Mouse (Mus musculus) forebrain, embryonic 15.5 days (tissue): ENCODE results near the gene Gm20696. TPM values are rescaled to one million over a fixed set of nuclear protein-coding genes. Genes with fewer than 3 reads are reported as not detected.

ENCODE experiments used
- ATAC-seq: fragments of 200-750 bp; cut with Nextera tagmentation; replicated peaks from 2 replicates; pipeline ENCODE4 v1.8.0; 2017; ENCODE audit warnings: mild to moderate bottlenecking, moderate TSS enrichment, moderate library complexity
- H3K27ac ChIP-seq: fragments of 300-500 bp; sonication (generic); replicated peaks from 2 replicates; pipeline ENCODE4 v1.5.1; 2015; ENCODE audit warnings: mild to moderate bottlenecking, inconsistent platforms
- H3K27me3 ChIP-seq: fragments of 300-500 bp; sonication (generic); 2 replicates; pipeline ENCODE4 v1.6.1; 2015; ENCODE audit warnings: inconsistent platforms
- H3K36me3 ChIP-seq: fragments of 300-500 bp; sonication (generic); 2 replicates; pipeline ENCODE4 v1.6.1; 2015; ENCODE audit warnings: mild to moderate bottlenecking, inconsistent platforms
- H3K4me1 ChIP-seq: fragments of 300-500 bp; sonication (generic); 2 replicates; pipeline ENCODE4 v1.6.1; 2015; ENCODE audit warnings: inconsistent platforms
- H3K4me2 ChIP-seq: fragments of 300-500 bp; sonication (generic); replicated peaks from 2 replicates; pipeline ENCODE4 v1.6.1; 2015; ENCODE audit warnings: mild to moderate bottlenecking, inconsistent platforms
- H3K4me3 ChIP-seq: fragments of 300-500 bp; sonication (generic); 2 replicates; pipeline ENCODE4 v1.5.1; 2015; ENCODE audit warnings: mild to moderate bottlenecking, inconsistent platforms
- H3K9ac ChIP-seq: fragments of 300-500 bp; sonication (generic); replicated peaks from 2 replicates; pipeline ENCODE4 v1.6.1; 2015; ENCODE audit warnings: mild to moderate bottlenecking, inconsistent platforms
- H3K9me3 ChIP-seq: fragments of 300-500 bp; sonication (generic); 2 replicates; pipeline ENCODE4 v1.6.1; 2016; ENCODE audit warnings: inconsistent platforms
- WGBS: fragments of 180-500 bp; shearing (Covaris S2); methylation state at CpG from one replicate; pipeline ENCODE4 v1.1.7; 2015; ENCODE audit warnings: mixed read lengths; 5-methylcytosine and 5-hydroxymethylcytosine counted together
- polyA plus RNA-seq: library from polyadenylated mRNA; unstranded; fragments of >200 nt; fragmentation: Nextera tagmentation; extraction: Ambion mirVana; gene quantifications from 2 replicates; pipeline ENCODE4 v1.2.1, GENCODE M21; 2015

The Gm20696 gene
- polyA plus RNA-seq, 1 experiment from 2014 or later, result 5.8 TPM

DNA sequence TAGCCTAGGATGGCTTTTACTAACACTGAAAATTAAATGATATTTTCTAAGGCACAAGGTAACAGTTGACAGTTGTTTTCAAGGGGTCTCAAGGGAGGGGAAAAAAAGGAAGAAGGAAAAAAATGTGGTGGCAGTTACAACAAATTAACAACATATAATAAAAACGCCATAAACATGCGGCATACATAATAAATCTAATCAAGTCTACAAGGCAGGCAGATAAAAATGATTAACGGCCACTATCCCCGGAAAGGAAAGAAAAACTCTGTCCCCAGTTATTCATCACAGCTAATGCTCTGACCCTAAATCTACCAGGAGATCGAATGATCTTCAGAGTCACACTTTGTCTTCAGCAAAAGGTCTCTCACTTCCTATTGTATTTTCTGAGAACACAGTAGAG, 330.4 kb downstream of the Gm20696 start:
- Histone ChIP-seq H3K36me3 (no peaks in the 10 kb centered on the region), H3K4me3 (no peak overlapping the region), H3K4me2 (no peak overlapping the region), H3K4me1 (peaks cover 18% of the 10 kb centered on the region), H3K9ac (no peak overlapping the region), H3K9me3 (no peaks in the 10 kb centered on the region), H3K27me3 (no peaks in the 10 kb centered on the region), H3K27ac (no peak overlapping the region)
- ATAC-seq, result no peak
- WGBS, result 67% methylated on average over 5 of the region's 5 CpGs

DNA sequence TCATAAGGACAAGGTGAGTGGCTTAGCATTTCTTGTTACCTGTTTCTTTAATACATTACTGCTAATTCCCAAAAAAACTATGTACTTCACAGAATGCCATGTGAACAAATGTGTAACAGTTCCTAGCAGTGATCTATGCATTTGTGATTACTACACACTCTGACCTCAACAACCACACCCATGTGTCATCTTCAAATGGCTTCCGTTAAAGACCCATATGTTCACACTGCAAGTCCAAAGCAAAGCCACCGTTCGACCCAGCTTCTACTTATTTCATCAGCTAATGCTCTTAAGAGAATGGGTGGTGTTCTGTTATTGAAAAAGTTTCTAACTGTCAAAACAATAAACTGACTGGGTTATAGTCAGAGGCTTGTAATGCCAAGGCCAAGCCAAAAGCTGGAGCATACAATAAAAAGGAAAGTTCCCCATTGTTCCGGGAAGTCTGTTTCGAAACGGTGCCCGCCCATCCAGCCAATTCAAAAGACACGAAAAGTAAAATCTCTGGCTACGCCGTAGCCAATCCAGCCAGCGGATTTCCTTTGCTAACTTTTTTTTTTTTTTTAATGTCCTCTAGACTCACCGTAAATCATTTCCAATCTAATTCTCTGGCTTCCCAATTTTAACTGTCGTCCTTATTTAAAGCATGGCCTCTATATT, 331.3 kb downstream of the Gm20696 start:
- H3K4me1 ChIP-seq, result peaks cover 18% of the 10 kb centered on the region

DNA sequence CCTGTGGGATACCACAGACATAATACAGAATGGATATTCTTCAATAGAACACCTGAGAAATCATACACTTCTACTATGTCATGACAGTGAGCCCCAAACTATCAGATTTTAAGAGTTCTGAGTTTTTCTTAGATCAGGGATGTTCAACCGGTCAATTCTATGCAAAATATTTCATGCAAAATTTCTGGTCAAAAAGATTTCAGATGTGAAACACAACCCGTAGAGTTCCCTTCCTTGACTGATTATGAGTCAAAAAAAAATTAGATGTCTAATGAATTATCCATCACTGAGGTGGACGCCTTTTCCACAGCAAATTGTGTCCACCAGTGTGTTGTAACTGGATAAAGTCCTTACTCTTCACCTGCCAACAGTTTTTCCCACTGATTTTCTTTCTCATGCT, 332.3 kb downstream of the Gm20696 start:
- WGBS, result 98% methylated on average over 3 of the region's 3 CpGs
- Histone ChIP-seq H3K36me3 (no peaks in the 10 kb centered on the region), H3K9ac (no peak overlapping the region), H3K4me1 (peaks cover 14% of the 10 kb centered on the region), H3K27ac (no peak overlapping the region), H3K4me2 (no peak overlapping the region), H3K27me3 (no peaks in the 10 kb centered on the region), H3K9me3 (no peaks in the 10 kb centered on the region), H3K4me3 (no peak overlapping the region)
- no peak for ATAC-seq

More for the DNA sequence above, 331.3 kb downstream of the Gm20696 start:
- H3K36me3 ChIP-seq, result no peaks in the 10 kb centered on the region
- no peaks in the 10 kb centered on the region for H3K27me3 ChIP-seq
- no peak overlapping the region for H3K9ac ChIP-seq
- no peak overlapping the region for H3K27ac ChIP-seq
- H3K4me3 ChIP-seq, result no peak overlapping the region
- no peak for ATAC-seq
- H3K4me2 ChIP-seq, result no peak overlapping the region
- WGBS, result 65% methylated on average over 13 of the region's 13 CpGs
- no peaks in the 10 kb centered on the region for H3K9me3 ChIP-seq

DNA sequence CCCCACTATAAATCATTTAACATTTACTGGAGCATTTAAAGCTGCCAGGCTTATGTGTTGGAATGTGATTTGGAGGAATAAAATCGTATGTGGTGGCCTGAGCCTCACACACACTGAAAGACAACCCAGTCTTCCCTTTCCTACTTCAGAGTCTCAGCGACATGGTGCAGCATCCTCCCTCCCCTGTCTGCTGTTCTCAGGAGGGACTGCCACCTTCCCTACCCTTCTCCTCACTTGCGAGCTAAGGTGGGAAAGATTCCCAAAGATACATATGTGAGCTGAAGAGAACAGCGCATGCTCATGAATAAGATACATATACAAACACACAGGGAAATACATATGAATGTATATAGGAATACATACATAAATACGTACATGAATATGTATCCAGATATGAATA, 333.5 kb downstream of the Gm20696 start:
- Histone ChIP-seq H3K4me2 (no peak overlapping the region), H3K36me3 (no peaks in the 10 kb centered on the region), H3K27me3 (no peaks in the 10 kb centered on the region), H3K9me3 (no peaks in the 10 kb centered on the region), H3K4me1 (peaks cover 11% of the 10 kb centered on the region), H3K27ac (no peak overlapping the region), H3K4me3 (no peak overlapping the region), H3K9ac (no peak overlapping the region)
- 78% methylated on average over 5 of the region's 5 CpGs for WGBS
- 0 out of 2 replicates have a peak, but pooled peaks have one; percentile 29 for ATAC-seq

DNA sequence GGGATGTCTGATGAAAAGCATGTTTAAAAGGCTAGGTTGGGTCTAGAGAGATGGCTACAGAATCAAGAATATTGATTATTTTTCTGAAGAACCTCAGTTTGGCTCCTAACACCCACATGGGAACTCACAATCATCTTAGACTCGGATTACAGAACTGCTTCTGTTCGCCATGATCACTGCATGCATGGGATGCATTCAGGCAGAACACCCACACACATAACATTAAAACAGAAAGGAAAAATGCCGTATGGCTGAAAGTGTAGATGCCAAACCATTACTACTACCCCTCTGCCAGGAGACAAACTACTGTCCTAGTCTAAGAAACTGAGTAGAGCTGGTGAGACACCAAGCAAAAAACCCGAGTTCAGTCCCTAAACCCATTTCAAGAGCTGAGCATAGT, 336.4 kb downstream of the Gm20696 start:
- H3K9ac ChIP-seq, result no peak overlapping the region
- H3K27me3 ChIP-seq, result no peaks in the 10 kb centered on the region
- H3K4me3 ChIP-seq, result no peak overlapping the region
- no peaks in the 10 kb centered on the region for H3K9me3 ChIP-seq
- ATAC-seq, result no peak
- no peak overlapping the region for H3K4me2 ChIP-seq
- 86% methylated on average over 4 of the region's 4 CpGs for WGBS
- H3K4me1 ChIP-seq, result peaks cover 5% of the 10 kb centered on the region; the same call in 1 of the 2 replicates
- H3K27ac ChIP-seq, result no peak overlapping the region
- no peaks in the 10 kb centered on the region for H3K36me3 ChIP-seq

DNA sequence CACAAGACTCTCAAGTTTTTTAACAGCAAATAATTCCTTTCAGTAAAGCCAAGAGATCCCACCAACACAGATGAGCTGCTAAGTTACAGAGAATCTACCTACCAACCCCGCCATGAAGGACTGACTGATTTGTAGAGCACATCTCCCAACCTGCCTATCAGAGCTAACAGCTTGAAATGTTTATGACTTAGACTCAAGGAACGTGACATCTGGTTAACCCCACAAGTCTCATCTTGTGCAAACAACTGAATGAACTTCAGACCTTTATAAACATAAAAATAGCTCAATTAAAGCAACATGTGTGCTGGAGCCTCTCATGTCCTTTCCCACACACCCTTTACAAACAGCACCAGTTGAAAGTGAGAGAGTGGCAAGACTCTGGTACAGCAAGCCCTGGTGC, 338.0 kb downstream of the Gm20696 start:
- 86% methylated on average over 2 of the region's 2 CpGs for WGBS
- H3K4me3 ChIP-seq, result no peak overlapping the region
- no peaks in the 10 kb centered on the region for H3K9me3 ChIP-seq
- ATAC-seq, result no peak
- no peak overlapping the region for H3K9ac ChIP-seq
- no peak overlapping the region for H3K4me2 ChIP-seq
- peaks cover 5% of the 10 kb centered on the region; the same call in 1 of the 2 replicates for H3K4me1 ChIP-seq
- H3K27ac ChIP-seq, result no peak overlapping the region
- no peaks in the 10 kb centered on the region for H3K36me3 ChIP-seq
- H3K27me3 ChIP-seq, result no peaks in the 10 kb centered on the region

DNA sequence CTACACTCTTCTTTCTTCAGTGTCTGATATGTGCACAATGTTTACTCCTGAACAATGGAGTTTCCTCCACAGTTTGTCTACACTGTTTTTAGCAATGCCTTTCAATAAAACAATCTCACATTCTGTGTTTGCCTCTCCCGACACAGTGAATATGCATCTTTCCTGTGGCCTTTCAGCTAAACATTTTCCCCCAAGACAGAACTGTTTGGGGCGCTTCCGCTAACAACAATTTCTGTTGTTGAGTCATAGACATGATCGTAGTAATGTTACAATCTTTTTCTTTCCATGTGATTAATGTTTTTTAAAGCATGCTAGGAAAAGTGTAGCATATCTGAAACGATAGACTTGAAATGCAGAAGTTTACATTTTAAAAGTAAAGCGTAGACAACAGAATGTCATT, 338.5 kb downstream of the Gm20696 start:
- no peaks in the 10 kb centered on the region for H3K9me3 ChIP-seq
- no peak overlapping the region for H3K9ac ChIP-seq
- peaks cover 5% of the 10 kb centered on the region; the same call in 1 of the 2 replicates for H3K4me1 ChIP-seq
- WGBS, result 93% methylated on average over 6 of the region's 6 CpGs
- no peak for ATAC-seq
- no peak overlapping the region for H3K4me2 ChIP-seq
- H3K36me3 ChIP-seq, result no peaks in the 10 kb centered on the region
- no peak overlapping the region for H3K27ac ChIP-seq
- no peak overlapping the region for H3K4me3 ChIP-seq
- no peaks in the 10 kb centered on the region for H3K27me3 ChIP-seq

DNA sequence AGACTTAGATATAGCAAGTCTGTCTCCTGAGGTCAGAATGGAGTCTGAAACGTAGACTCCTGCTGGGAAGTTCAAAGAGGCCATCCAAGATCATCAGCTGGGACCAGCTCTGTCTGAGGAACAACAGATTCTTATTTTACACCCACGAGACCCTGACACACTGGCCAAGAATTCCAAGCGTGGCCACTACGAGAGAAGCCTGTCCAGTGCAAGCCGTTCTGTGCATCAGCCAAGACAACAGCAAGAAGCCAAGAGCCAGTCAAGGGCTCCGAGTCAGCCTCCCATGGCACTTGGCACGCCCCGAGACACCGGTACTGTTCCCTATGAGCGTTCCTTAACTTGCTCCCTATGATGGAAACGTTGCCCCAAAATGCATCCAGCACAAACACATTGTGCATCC, 338.9 kb downstream of the Gm20696 start:
- Histone ChIP-seq H3K4me2 (no peak overlapping the region), H3K9ac (no peak overlapping the region), H3K36me3 (no peaks in the 10 kb centered on the region), H3K27ac (no peak overlapping the region), H3K9me3 (no peaks in the 10 kb centered on the region), H3K27me3 (no peaks in the 10 kb centered on the region), H3K4me3 (no peak overlapping the region), H3K4me1 (peaks cover 3% of the 10 kb centered on the region; the same call in 1 of the 2 replicates)
- no peak for ATAC-seq
- WGBS, result 87% methylated on average over 11 of the region's 11 CpGs

DNA sequence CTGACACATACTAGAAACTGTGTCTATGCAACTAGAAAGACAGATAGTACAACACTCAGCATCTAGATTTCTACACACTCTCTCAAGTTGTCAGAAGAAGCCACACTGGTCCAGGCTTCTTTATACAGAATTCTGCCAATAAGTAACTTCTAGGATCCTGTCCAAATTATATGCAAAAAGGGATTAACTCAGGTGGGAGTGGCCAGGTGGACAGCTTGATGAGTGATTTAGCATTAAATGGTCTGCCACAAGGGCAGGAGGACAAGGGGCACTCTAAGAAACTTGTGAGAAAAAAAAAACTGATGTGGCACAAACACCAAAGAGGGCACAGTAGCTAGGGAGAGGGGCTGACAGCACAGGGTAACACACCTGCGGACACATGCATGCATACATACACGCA, 340.7 kb downstream of the Gm20696 start:
- H3K9ac ChIP-seq, result no peak overlapping the region
- no peak overlapping the region for H3K4me2 ChIP-seq
- no peaks in the 10 kb centered on the region for H3K36me3 ChIP-seq

DNA sequence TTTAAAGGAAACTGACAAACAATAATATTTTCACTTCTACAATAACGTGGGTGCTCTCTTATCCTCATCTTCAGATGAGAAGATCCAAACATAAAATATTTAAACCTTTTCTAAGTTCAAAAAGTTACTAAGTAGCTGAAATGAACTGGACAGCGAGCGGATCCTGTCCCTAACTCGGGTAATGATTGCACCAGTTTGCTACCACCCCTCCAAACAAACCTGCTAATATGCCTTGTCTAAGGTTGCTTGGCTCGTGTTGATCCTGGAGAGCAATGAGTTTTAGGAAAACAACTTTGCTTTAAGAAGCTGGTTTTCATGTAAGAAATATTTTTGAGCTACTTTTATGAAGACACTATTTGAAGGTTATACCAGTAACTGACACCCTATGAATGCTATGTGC, 341.1 kb downstream of the Gm20696 start:
- ATAC-seq, result no peak
- H3K36me3 ChIP-seq, result no peaks in the 10 kb centered on the region
- no peak overlapping the region for H3K4me2 ChIP-seq
- WGBS, result 89% methylated on average over 5 of the region's 5 CpGs
- H3K27ac ChIP-seq, result no peak overlapping the region
- no peaks in the 10 kb centered on the region for H3K27me3 ChIP-seq
- H3K9ac ChIP-seq, result no peak overlapping the region
- H3K4me1 ChIP-seq, result peaks cover 2% of the 10 kb centered on the region
- no peaks in the 10 kb centered on the region for H3K9me3 ChIP-seq
- no peak overlapping the region for H3K4me3 ChIP-seq

More for the DNA sequence above, 340.7 kb downstream of the Gm20696 start:
- 85% methylated on average over 2 of the region's 2 CpGs for WGBS
- Histone ChIP-seq H3K4me3 (no peak overlapping the region), H3K27ac (no peak overlapping the region), H3K4me1 (no peaks in the 10 kb centered on the region), H3K27me3 (no peaks in the 10 kb centered on the region), H3K9me3 (no peaks in the 10 kb centered on the region)
- ATAC-seq, result no peak

DNA sequence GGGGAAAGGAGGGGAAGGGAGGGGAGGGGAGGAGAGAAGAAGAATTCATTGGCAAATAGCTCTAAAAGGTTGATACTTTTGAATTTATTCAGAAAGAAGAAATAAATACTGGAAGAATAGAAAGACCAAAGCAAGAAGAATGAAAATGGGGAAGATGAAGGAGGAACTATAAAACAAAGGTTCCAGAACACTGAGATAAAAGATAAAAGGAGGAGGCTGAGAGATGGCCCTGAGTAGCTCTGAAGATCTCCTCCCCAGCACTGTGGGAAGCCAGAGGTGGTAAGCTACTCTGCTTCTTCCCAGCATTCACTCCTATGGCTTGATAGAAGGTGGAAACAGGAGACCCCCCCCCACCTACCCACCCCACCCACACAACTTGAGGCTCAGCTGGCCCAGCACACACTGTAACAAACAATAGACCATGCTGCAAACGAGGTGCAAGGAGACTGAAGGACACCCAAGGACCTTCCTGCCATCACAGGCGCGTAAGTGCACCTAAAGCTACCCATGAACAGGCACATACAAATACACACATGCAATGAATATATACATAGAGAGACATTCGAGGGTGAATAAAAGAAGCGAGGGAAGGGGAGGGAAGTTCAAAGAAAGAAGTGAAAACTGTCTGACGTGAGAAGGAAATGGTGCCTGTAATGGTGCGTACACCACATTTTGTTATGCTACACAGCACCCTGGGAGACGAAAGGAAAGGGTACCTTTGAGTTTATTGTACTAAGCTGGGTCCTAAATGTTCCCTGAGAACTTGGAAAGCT, 344.3 kb downstream of the Gm20696 start:
- no peak overlapping the region for H3K27ac ChIP-seq
- ATAC-seq, result no peak
- no peaks in the 10 kb centered on the region for H3K36me3 ChIP-seq
- no peak overlapping the region for H3K4me3 ChIP-seq
- H3K4me2 ChIP-seq, result no peak overlapping the region
- no peaks in the 10 kb centered on the region for H3K27me3 ChIP-seq
- WGBS, result 83% methylated on average over 8 of the region's 8 CpGs
- H3K9me3 ChIP-seq, result no peaks in the 10 kb centered on the region
- peaks cover 11% of the 10 kb centered on the region for H3K4me1 ChIP-seq
- H3K9ac ChIP-seq, result no peak overlapping the region

DNA sequence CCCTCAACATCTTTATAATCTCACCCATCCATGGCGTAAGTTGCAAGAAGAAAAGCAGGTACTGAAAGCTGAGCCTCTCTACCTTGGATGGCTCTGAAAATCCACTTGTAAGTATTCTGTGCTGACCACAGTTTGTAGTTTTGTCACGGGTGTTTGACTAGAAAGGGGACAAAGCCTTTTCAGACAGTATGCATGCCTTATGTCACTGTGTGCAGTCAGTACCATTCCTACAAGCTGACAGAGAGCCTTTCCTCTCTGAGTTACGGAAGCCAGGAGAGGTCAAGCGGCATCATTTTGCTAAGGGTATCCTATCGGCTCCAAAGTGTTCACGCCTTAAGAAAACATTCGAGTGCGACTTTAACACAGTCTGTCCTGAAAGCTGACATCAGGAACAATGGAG, 346.2 kb downstream of the Gm20696 start:
- H3K36me3 ChIP-seq, result no peaks in the 10 kb centered on the region
- H3K27ac ChIP-seq, result no peak overlapping the region
- no peaks in the 10 kb centered on the region for H3K9me3 ChIP-seq
- no peak overlapping the region for H3K4me3 ChIP-seq
- H3K4me2 ChIP-seq, result no peak overlapping the region
- H3K4me1 ChIP-seq, result peaks cover 11% of the 10 kb centered on the region
- H3K27me3 ChIP-seq, result no peaks in the 10 kb centered on the region
- no peak overlapping the region for H3K9ac ChIP-seq
- no peak for ATAC-seq
- WGBS, result 80% methylated on average over 8 of the region's 8 CpGs
